Mouse (Mus musculus): Measurements from ENCODE around the gene Slc38a1.

The Slc38a1 gene

GRCm38 (mm10) chr15:96551569-96552380, 90.9 kb downstream of the Slc38a1 start:
- DNase-seq (ENCODE audit: low spot score) = no peak

GRCm38 (mm10) chr15:96551107-96551506, 91.6 kb downstream of the Slc38a1 start:
- no peak for DNase-seq (ENCODE audit: low spot score)

GRCm38 (mm10) chr15:96548363-96548762, 94.3 kb downstream of the Slc38a1 start:
- no peak for DNase-seq (ENCODE audit: low spot score)

- DNase-seq (ENCODE audit: low spot score) = no peak
Observed at GRCm38 (mm10) chr15:96547256-96548195, 95.2 kb downstream of the Slc38a1 start.

- peak; percentile 79 for DNase-seq (ENCODE audit: low spot score)
Observed at GRCm38 (mm10) chr15:96543181-96543828, 99.4 kb downstream of the Slc38a1 start.

GRCm38 (mm10) chr15:96542135-96542534, 100.6 kb downstream of the Slc38a1 start:
- DNase-seq (ENCODE audit: low spot score) = no peak

GRCm38 (mm10) chr15:96537272-96537671, 105.4 kb downstream of the Slc38a1 start:
- no peak for DNase-seq (ENCODE audit: low spot score)

GRCm38 (mm10) chr15:96536412-96536811, 106.3 kb downstream of the Slc38a1 start:
- DNase-seq (ENCODE audit: low spot score) = no peak

GRCm38 (mm10) chr15:96527686-96528085, 115.0 kb downstream of the Slc38a1 start:
- no peak for DNase-seq (ENCODE audit: low spot score)

- no peak for DNase-seq (ENCODE audit: low spot score)
Observed at GRCm38 (mm10) chr15:96524239-96524738, 118.4 kb downstream of the Slc38a1 start.
